Mouse (Mus musculus): ENCODE measurements around the gene Agt. TPM values are rescaled to one million over a fixed set of nuclear protein-coding genes. Genes with fewer than 3 reads are reported as not detected.

Gene Agt
- polyA plus RNA-seq, 1 experiment from 2014 or later: 14.5 TPM

DNA sequence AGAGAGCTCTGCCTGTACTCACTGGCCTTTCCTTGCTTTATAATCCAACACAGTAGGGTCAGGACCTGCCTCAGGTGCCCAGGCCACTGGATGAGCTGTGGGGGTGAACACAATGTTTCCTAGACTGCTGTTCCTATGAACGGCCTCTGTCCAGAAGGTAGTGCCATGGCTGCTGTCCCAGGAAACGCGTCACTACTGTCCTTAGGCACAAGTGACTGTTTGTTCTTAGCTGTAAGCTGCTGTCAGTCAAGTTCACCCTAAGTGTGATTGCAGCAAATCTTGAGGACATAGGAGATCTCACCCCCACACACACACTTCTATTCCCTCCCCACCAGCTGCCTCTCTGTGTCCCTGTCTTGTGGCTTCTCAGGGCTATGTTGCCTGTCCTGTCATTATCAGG lies 1.9 kb downstream of the Agt start:
- 79% methylated on average over 3 of the region's 3 CpGs for WGBS
- no peak overlapping the region for H3K27ac ChIP-seq (ENCODE audit: low read depth, low read length)
- H3K9me3 ChIP-seq (ENCODE audit: control insufficient read depth, low read length): no peaks in the 10 kb centered on the region
- H3K4me3 ChIP-seq (ENCODE audit: low read depth, low read length): no peak overlapping the region
- H3K4me2 ChIP-seq: no peak overlapping the region
- ATAC-seq (replicated peaks; ENCODE audit: low FRiP score) (no peak), DNase-seq (ENCODE audit: low spot score) (no peak)
- no peaks in the 10 kb centered on the region for H3K36me3 ChIP-seq (ENCODE audit: control insufficient read depth, insufficient read depth, low read length)
- no peak overlapping the region for H3K9ac ChIP-seq (ENCODE audit: low read depth, low read length)
- no peaks in the 10 kb centered on the region for H3K27me3 ChIP-seq (replicated peaks; ENCODE audit: control insufficient read depth, insufficient read depth, low read length)
- H3K4me1 ChIP-seq (replicated peaks; ENCODE audit: control insufficient read depth, insufficient read depth, low read length): 0 out of 2 replicates have a peak, but pooled peaks cover 2% of the 10 kb centered on the region

DNA sequence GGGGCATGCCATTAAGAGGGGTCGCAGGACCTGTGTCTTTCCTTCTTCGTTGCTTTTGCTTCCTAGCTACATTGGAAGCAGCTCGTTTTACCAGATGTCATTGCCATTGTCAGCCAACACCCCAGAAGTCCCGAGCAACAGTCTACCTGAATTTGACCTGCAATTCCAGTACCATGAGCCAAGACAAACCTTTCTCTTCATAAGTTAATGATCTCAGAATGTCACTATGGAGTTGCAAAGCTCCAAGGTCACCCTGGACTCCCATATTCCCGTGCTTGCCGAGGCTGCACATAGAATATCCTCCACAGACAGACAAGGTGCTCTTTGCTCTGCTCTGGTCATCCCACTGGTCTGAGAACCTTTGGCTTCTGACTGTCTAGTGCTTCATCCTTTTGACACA lies 2.4 kb downstream of the Agt start:
- Histone ChIP-seq H3K4me3 (ENCODE audit: low read depth, low read length) (no peak overlapping the region), H3K9ac (ENCODE audit: low read depth, low read length) (no peak overlapping the region), H3K27ac (ENCODE audit: low read depth, low read length) (no peak overlapping the region), H3K36me3 (ENCODE audit: control insufficient read depth, insufficient read depth, low read length) (no peaks in the 10 kb centered on the region), H3K4me1 (replicated peaks; ENCODE audit: control insufficient read depth, insufficient read depth, low read length) (0 out of 2 replicates have a peak, but pooled peaks cover 2% of the 10 kb centered on the region), H3K27me3 (replicated peaks; ENCODE audit: control insufficient read depth, insufficient read depth, low read length) (no peaks in the 10 kb centered on the region), H3K4me2 (no peak overlapping the region), H3K9me3 (ENCODE audit: control insufficient read depth, low read length) (no peaks in the 10 kb centered on the region)
- DNase-seq (ENCODE audit: low spot score): no peak
- 74% methylated on average over 6 of the region's 6 CpGs for WGBS
- no peak for ATAC-seq (replicated peaks; ENCODE audit: low FRiP score)

DNA sequence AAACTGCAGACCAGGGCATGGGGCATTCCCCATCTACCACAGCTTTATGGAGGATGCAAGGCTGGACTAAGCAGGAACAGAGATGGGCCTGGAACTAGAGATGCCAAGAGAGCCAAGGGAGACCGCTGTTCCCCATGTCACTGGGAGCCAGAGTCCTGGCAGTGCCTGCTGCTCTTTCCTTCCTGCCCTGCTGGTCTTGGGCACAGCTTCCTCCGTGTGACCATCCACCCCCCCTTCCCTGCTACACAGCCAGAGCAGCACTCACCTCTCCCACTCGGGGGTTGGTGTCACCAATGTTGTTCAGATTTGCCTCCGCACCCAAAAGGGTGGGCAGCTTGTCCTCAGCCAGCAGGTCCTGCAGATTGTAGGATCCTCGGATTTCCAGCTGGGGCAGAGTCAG lies 12.0 kb downstream of the Agt start:
- Histone ChIP-seq H3K27ac (ENCODE audit: low read depth, low read length) (no peak overlapping the region), H3K9ac (ENCODE audit: low read depth, low read length) (no peak overlapping the region), H3K36me3 (ENCODE audit: control insufficient read depth, insufficient read depth, low read length) (0 out of 2 replicates have a peak, but pooled peaks cover 3% of the 10 kb centered on the region), H3K4me2 (no peak overlapping the region), H3K4me1 (replicated peaks; ENCODE audit: control insufficient read depth, insufficient read depth, low read length) (no peaks in the 10 kb centered on the region; the same call in 1 of the 2 replicates), H3K27me3 (replicated peaks; ENCODE audit: control insufficient read depth, insufficient read depth, low read length) (no peaks in the 10 kb centered on the region), H3K9me3 (ENCODE audit: control insufficient read depth, low read length) (no peaks in the 10 kb centered on the region), H3K4me3 (ENCODE audit: low read depth, low read length) (no peak overlapping the region)
- DNase-seq (ENCODE audit: low spot score) (no peak), ATAC-seq (replicated peaks; ENCODE audit: low FRiP score) (no peak)
- 61% methylated on average over 5 of the region's 5 CpGs for WGBS

DNA sequence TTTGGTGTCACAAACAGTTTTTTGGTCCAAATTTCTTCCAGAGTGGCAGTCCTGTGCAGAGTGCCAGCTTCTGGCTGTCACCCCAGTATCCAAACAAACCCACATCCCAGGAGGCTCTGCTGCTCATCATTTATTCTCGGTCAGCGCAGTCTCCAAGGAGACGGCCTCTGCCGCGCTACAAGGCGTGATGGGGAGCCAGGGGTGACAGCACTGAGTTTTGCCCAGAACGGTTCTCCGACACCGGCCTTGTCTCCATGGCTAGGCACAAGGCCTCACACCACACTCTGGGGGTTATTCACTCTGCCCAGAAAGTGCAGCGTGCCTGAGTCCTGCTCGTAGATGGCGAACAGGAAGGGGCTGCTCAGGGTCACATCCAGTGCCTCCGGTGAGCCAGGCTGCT lies 12.8 kb downstream of the Agt start:
- DNase-seq (ENCODE audit: low spot score) (no peak), ATAC-seq (replicated peaks; ENCODE audit: low FRiP score) (no peak)
- Histone ChIP-seq H3K27ac (ENCODE audit: low read depth, low read length) (no peak overlapping the region), H3K9ac (ENCODE audit: low read depth, low read length) (no peak overlapping the region), H3K4me3 (ENCODE audit: low read depth, low read length) (no peak overlapping the region), H3K4me1 (replicated peaks; ENCODE audit: control insufficient read depth, insufficient read depth, low read length) (no peaks in the 10 kb centered on the region; the same call in 1 of the 2 replicates), H3K27me3 (replicated peaks; ENCODE audit: control insufficient read depth, insufficient read depth, low read length) (no peaks in the 10 kb centered on the region), H3K9me3 (ENCODE audit: control insufficient read depth, low read length) (no peaks in the 10 kb centered on the region), H3K4me2 (no peak overlapping the region), H3K36me3 (ENCODE audit: control insufficient read depth, insufficient read depth, low read length) (peaks cover 3% of the 10 kb centered on the region; the same call in 1 of the 2 replicates)
- WGBS: 90% methylated on average over 13 of the region's 13 CpGs

DNA sequence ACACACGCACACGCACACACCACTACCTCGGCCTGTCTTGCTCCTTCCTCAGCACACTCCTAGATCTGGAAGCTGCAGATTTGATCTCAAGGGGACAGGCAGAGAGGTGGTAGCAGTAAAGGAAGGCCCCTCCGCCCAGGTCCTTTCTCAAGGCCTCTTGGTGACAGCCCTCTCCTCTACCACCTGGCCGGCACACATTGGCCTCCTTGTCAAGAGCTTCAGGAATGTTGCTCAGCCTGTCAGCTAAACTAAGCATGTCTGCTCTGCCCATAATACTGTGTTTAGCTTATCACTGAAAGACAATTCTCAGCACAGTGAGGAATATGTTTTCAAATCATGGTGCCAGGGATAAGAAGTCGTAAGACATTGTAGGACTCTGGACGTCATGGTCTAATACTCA lies 13.3 kb downstream of the Agt start:
- H3K9ac ChIP-seq (ENCODE audit: low read depth, low read length): no peak overlapping the region
- no peak overlapping the region for H3K4me3 ChIP-seq (ENCODE audit: low read depth, low read length)
- no peaks in the 10 kb centered on the region for H3K27me3 ChIP-seq (replicated peaks; ENCODE audit: control insufficient read depth, insufficient read depth, low read length)
- ATAC-seq (replicated peaks; ENCODE audit: low FRiP score) (no peak), DNase-seq (ENCODE audit: low spot score) (no peak)
- H3K9me3 ChIP-seq (ENCODE audit: control insufficient read depth, low read length): no peaks in the 10 kb centered on the region
- H3K27ac ChIP-seq (ENCODE audit: low read depth, low read length): no peak overlapping the region
- H3K36me3 ChIP-seq (ENCODE audit: control insufficient read depth, insufficient read depth, low read length): peaks cover 5% of the 10 kb centered on the region; the same call in 1 of the 2 replicates
- no peaks in the 10 kb centered on the region; the same call in 1 of the 2 replicates for H3K4me1 ChIP-seq (replicated peaks; ENCODE audit: control insufficient read depth, insufficient read depth, low read length)
- H3K4me2 ChIP-seq: no peak overlapping the region
- 84% methylated on average over 7 of the region's 7 CpGs for WGBS

DNA sequence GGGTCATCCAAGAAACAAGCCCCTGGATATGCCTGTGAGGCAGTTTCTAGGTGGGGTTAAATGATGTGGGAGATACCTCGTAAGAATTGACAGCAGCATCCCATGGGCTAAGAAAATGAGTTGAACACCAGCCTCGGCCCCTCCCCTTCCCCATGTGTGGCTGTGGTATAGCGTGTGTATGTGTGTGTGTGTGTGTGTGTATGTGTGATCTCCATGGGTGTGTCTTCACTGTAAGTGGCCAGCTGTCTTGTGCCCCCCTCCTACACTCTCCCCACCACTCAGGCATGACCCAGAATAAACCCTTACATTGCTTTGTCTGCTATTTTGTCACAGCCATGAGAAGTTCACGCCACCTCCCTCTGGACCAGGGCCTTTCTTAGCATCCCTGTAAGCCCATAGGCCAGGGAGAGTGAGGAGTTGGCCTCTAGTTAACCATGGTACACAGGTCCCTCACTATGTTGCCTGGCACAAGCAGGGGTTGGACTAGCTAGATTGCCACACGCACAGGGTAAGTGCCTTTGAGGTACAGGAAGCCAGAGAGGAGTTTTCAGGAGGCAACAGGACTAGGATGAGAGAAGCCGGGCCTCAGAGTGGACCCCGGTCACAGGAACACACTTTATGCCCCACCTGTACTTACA lies 14.3 kb downstream of the Agt start:
- no peak overlapping the region for H3K4me2 ChIP-seq
- DNase-seq (ENCODE audit: low spot score) (no peak), ATAC-seq (replicated peaks; ENCODE audit: low FRiP score) (no peak)
- no peaks in the 10 kb centered on the region for H3K27me3 ChIP-seq (replicated peaks; ENCODE audit: control insufficient read depth, insufficient read depth, low read length)
- H3K9ac ChIP-seq (ENCODE audit: low read depth, low read length): no peak overlapping the region
- peaks cover 13% of the 10 kb centered on the region for H3K36me3 ChIP-seq (ENCODE audit: control insufficient read depth, insufficient read depth, low read length)
- WGBS: 83% methylated on average over 7 of the region's 7 CpGs
- no peaks in the 10 kb centered on the region for H3K9me3 ChIP-seq (ENCODE audit: control insufficient read depth, low read length)
- no peak overlapping the region for H3K4me3 ChIP-seq (ENCODE audit: low read depth, low read length)
- no peak overlapping the region for H3K27ac ChIP-seq (ENCODE audit: low read depth, low read length)
- H3K4me1 ChIP-seq (replicated peaks; ENCODE audit: control insufficient read depth, insufficient read depth, low read length): no peaks in the 10 kb centered on the region; the same call in 1 of the 2 replicates

DNA sequence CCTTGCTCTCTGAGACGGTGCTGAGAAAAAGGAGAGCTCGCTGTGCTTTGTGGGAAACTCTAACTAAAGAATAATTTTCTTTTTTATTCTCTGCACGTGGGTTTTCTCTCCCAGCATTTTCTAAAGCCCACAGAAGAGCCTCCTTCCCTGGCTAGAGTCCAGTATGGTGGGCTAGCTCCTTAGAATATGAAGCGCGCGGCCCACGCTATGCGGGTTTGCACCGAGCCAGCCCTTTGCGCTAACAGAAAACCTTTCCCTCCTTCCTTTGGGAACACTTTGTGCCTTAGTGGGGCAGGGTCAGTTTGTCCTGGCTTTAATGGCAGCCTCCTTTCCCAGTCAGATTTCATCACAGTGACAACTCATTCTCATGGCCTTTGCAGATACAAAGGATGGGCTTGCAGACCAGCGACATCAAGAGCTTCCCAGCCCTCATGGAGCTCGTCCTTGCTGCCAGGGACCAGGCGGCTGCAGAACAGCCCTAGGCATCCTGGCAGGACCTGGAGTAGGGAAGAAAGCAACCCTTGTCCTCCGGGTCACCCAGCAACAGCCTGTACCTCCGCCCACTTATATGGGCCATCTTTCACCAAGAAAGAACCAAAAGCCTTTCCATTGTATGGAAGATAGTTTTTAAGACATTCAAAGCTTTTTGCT lies 18.4 kb downstream of the Agt start:
- DNase-seq (ENCODE audit: low spot score): no peak
- 93% methylated on average over 15 of the region's 15 CpGs for WGBS

DNA sequence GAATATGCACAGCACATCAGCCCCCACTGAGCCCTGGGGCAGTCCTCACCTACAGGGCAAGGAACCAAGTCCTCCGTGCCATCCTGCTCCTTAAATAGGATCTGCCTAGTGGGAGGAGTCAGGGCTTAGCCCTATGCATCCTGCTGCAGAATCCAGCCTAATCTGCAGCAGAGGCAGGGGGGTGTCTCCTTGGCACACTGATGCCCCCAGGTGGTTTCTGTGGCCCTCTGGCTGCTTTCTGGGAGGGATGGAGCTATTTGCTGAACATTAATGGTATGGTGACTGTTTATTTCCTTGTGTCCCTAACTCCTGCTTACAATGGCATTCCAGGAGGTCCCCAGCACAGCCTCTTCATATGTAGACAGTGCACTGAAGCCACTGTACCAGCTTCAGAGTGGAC lies 21.3 kb downstream of the Agt start:
- Histone ChIP-seq H3K4me3 (ENCODE audit: low read depth, low read length) (no peak overlapping the region), H3K27ac (ENCODE audit: low read depth, low read length) (no peak overlapping the region), H3K9ac (ENCODE audit: low read depth, low read length) (no peak overlapping the region), H3K27me3 (replicated peaks; ENCODE audit: control insufficient read depth, insufficient read depth, low read length) (no peaks in the 10 kb centered on the region), H3K9me3 (ENCODE audit: control insufficient read depth, low read length) (no peaks in the 10 kb centered on the region), H3K4me2 (no peak overlapping the region), H3K4me1 (replicated peaks; ENCODE audit: control insufficient read depth, insufficient read depth, low read length) (no peaks in the 10 kb centered on the region), H3K36me3 (ENCODE audit: control insufficient read depth, insufficient read depth, low read length) (peaks cover 40% of the 10 kb centered on the region)
- DNase-seq (ENCODE audit: low spot score): no peak
- ATAC-seq (replicated peaks; ENCODE audit: low FRiP score): no peak
- 70% methylated on average over 1 of the region's 1 CpGs for WGBS

More for the DNA sequence above, 18.4 kb downstream of the Agt start:
- Histone ChIP-seq H3K9ac (ENCODE audit: low read depth, low read length) (no peak overlapping the region), H3K4me3 (ENCODE audit: low read depth, low read length) (no peak overlapping the region), H3K27me3 (replicated peaks; ENCODE audit: control insufficient read depth, insufficient read depth, low read length) (no peaks in the 10 kb centered on the region), H3K4me1 (replicated peaks; ENCODE audit: control insufficient read depth, insufficient read depth, low read length) (no peaks in the 10 kb centered on the region), H3K27ac (ENCODE audit: low read depth, low read length) (no peak overlapping the region), H3K4me2 (no peak overlapping the region), H3K9me3 (ENCODE audit: control insufficient read depth, low read length) (no peaks in the 10 kb centered on the region), H3K36me3 (ENCODE audit: control insufficient read depth, insufficient read depth, low read length) (peaks cover 25% of the 10 kb centered on the region)
- no peak for ATAC-seq (replicated peaks; ENCODE audit: low FRiP score)

DNA sequence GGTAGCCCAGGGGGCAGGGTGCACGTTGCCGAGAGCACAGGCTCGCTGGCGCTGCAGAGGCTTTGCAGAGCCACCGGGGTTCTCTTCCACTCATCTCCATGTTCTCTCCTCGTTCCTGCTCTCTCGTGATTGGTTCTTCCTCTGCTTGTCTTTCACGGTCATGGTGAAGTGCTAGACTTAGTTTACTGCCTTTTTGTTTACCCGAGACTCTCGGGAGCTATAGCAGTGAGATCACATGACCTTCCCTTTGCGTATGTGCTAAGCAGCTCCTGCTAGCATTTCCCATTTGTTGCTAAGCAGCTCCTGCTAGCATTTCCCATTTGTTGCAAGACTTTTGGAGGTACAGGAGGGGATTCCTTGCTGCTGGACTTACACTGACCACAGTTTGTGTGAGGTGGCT lies 22.2 kb downstream of the Agt start:
- Histone ChIP-seq H3K27ac (ENCODE audit: low read depth, low read length) (no peak overlapping the region), H3K4me1 (replicated peaks; ENCODE audit: control insufficient read depth, insufficient read depth, low read length) (no peaks in the 10 kb centered on the region), H3K36me3 (ENCODE audit: control insufficient read depth, insufficient read depth, low read length) (peaks cover 42% of the 10 kb centered on the region), H3K4me2 (no peak overlapping the region), H3K9ac (ENCODE audit: low read depth, low read length) (no peak overlapping the region), H3K9me3 (ENCODE audit: control insufficient read depth, low read length) (no peaks in the 10 kb centered on the region), H3K4me3 (ENCODE audit: low read depth, low read length) (no peak overlapping the region), H3K27me3 (replicated peaks; ENCODE audit: control insufficient read depth, insufficient read depth, low read length) (no peaks in the 10 kb centered on the region)
- DNase-seq (ENCODE audit: low spot score) (no peak), ATAC-seq (replicated peaks; ENCODE audit: low FRiP score) (no peak)
- 67% methylated on average over 11 of the region's 11 CpGs for WGBS
